12 mouse cellular contexts compared by ENCODE assay signal in genomic region chr17:26533871-26534372, GRCm38 (mm10). TPM values are rescaled to one million over a fixed set of nuclear protein-coding genes. Genes with fewer than 3 reads are reported as not detected.
A peak's percentile ranks its signal among the peaks of the same experiment; 100 is the strongest.
DNase-seq lines count a peak whose midpoint lies in the region; ATAC-seq and TF ChIP-seq lines count a peak whose summit lies in the region.
"Had no signal": no experiment of that assay in that cellular context is flagged by ENCODE, and none has a peak within 500 bp of the region (broad histone marks: within the 10 kb centered on the region; RNA-seq: fewer than 3 reads in every experiment).

No protein-coding gene starts in this region.

- H3K4me1 ChIP-seq in heart, embryonic 10.5 days = peaks cover 61% of the 10 kb centered on the region
- H3K4me1 ChIP-seq in MEL (ENCODE audit: control insufficient read depth in 1 of 2, insufficient read depth in 2 of 2, low read length in 2 of 2) = peaks cover 20 to 50% of the 10 kb centered on the region in 2 experiments
- no peaks in the 10 kb centered on the region for H3K4me1 ChIP-seq in forebrain, embryonic 12.5 days
- H3K4me1 ChIP-seq: neural tube, embryonic 15.5 days had no signal

- no peaks in the 10 kb centered on the region for H3K36me3 ChIP-seq in heart, embryonic 10.5 days
- H3K36me3 ChIP-seq in MEL (ENCODE audit: control insufficient read depth in 1 of 2, insufficient read depth in 2 of 2, low read length in 2 of 2) = peaks cover 0 to 38% of the 10 kb centered on the region in 2 experiments; a peak in 2 of 4 replicates
- H3K36me3 ChIP-seq in forebrain, embryonic 12.5 days (replicated peaks) = no peaks in the 10 kb centered on the region
- H3K36me3 ChIP-seq: limb, embryonic 13.5 days; neural tube, embryonic 15.5 days had no signal

- intact Hi-C loops in heart, postnatal 25 days (cut with DNase I) = no loop called here

- no peaks in the 10 kb centered on the region for H3K9me3 ChIP-seq in heart, embryonic 10.5 days
- no peaks in the 10 kb centered on the region for H3K9me3 ChIP-seq in MEL (replicated peaks; ENCODE audit: insufficient read depth, low read length)
- H3K9me3 ChIP-seq in forebrain, embryonic 12.5 days = no peaks in the 10 kb centered on the region
- H3K9me3 ChIP-seq: limb, embryonic 13.5 days; neural tube, embryonic 15.5 days had no signal

- peak; percentile 35 to 56; a peak in 1 of 4 replicates for TF ChIP-seq EP300 in MEL (IDR thresholded peaks at IDR 0.05; ENCODE audit: low read depth in 1 of 2, low read length in 2 of 2)

- no peaks in the 10 kb centered on the region; the same call in 1 of the 2 replicates for H3K79me2 ChIP-seq in MEL (ENCODE audit: control insufficient read depth, insufficient read depth, low read length, poor library complexity)

- no peak overlapping the region for H3K4me3 ChIP-seq in heart, embryonic 10.5 days
- no peak overlapping the region for H3K4me3 ChIP-seq in MEL (ENCODE audit: control insufficient read depth in 1 of 2, insufficient read depth in 1 of 2, low read depth in 2 of 2, low read length in 2 of 2)
- no peak overlapping the region for H3K4me3 ChIP-seq in forebrain, embryonic 12.5 days (replicated peaks)
- H3K4me3 ChIP-seq: limb, embryonic 13.5 days; neural tube, embryonic 15.5 days had no signal

- peak; percentile 41 to 60; a peak in 3 of 4 replicates for ATAC-seq in hematopoietic stem cell, adult 5-6 weeks (replicated peaks in 1 of 2; ENCODE audit: insufficient read depth in 1 of 2, low FRiP score in 2 of 2, low TSS enrichment in 1 of 2, low read depth in 1 of 2, poor library complexity in 2 of 2, severe bottlenecking in 2 of 2)
- ATAC-seq in inflammation-experienced regulatory T-cells, adult 6 months = no peak
- no peak for ATAC-seq in forebrain, embryonic 12.5 days (ENCODE audit: low FRiP score)

- no peak for TF ChIP-seq RAD21 in MEL (IDR thresholded peaks at IDR 0.05; ENCODE audit: low read depth, low read length)

- no peak for TF ChIP-seq CTCF in MEL (IDR thresholded peaks at IDR 0.05 in 2 of 3, conservative IDR thresholded peaks at IDR 0.05 in 1 of 3; ENCODE audit: control insufficient read depth in 1 of 3, insufficient read depth in 1 of 3, low read depth in 2 of 3, low read length in 3 of 3, poor library complexity in 1 of 3, severe bottlenecking in 1 of 3)

- no peak overlapping the region for H3K4me2 ChIP-seq in forebrain, embryonic 12.5 days
- H3K4me2 ChIP-seq: limb, embryonic 13.5 days; neural tube, embryonic 15.5 days had no signal

- H3K27ac ChIP-seq in heart, embryonic 10.5 days = peak overlapping the region; percentile 62; the same call in 1 of the 2 replicates
- peak overlapping the region; percentile 52 for H3K27ac ChIP-seq in MEL (ENCODE audit: control insufficient read depth, low read depth, low read length)
- H3K27ac ChIP-seq in forebrain, embryonic 12.5 days = no peak overlapping the region
- H3K27ac ChIP-seq: limb, embryonic 13.5 days; neural tube, embryonic 15.5 days had no signal

- no peak overlapping the region for H3K9ac ChIP-seq in MEL (ENCODE audit: control insufficient read depth, low read depth, low read length, poor library complexity, severe bottlenecking)
- no peak overlapping the region for H3K9ac ChIP-seq in forebrain, embryonic 12.5 days
- H3K9ac ChIP-seq: limb, embryonic 13.5 days; neural tube, embryonic 15.5 days had no signal

- H3K27me3 ChIP-seq in heart, embryonic 10.5 days (ENCODE audit: insufficient read depth, poor library complexity, severe bottlenecking) = no peaks in the 10 kb centered on the region
- no peaks in the 10 kb centered on the region for H3K27me3 ChIP-seq in MEL (ENCODE audit: control insufficient read depth in 1 of 2, insufficient read depth in 2 of 2, low read length in 2 of 2)
- 0 out of 2 replicates have a peak, but pooled peaks cover 2% of the 10 kb centered on the region for H3K27me3 ChIP-seq in forebrain, embryonic 12.5 days
- H3K27me3 ChIP-seq: limb, embryonic 13.5 days; neural tube, embryonic 15.5 days had no signal

- WGBS in heart, embryonic 10.5 days = 80% methylated on average over 5 of the region's 5 CpGs
- WGBS in forebrain, embryonic 12.5 days = 78% methylated on average over 5 of the region's 5 CpGs

- DNase-seq in heart, embryonic 10.5 days (ENCODE audit: low spot score) = no peak
- DNase-seq in heart, postnatal 25 days (ENCODE audit: low spot score) = no peak
- DNase-seq in MEL (ENCODE audit: low read depth, low spot score) = peak; percentile 88
- DNase-seq in monocyte, adult 2 months (ENCODE audit: low read depth in 1 of 2, low spot score in 2 of 2) = peak; percentile 74 to 80
- DNase-seq in thymus, postnatal 36 days = no peak
- DNase-seq: cerebellum, postnatal 36 days; kidney, adult 9 months had no signal

- no peak for TF ChIP-seq POLR2A in MEL (IDR thresholded peaks at IDR 0.05; ENCODE audit: control insufficient read depth in 1 of 2, insufficient read depth in 1 of 2, low read depth in 1 of 2, low read length in 2 of 2, poor library complexity in 1 of 2)

TF ChIP-seq in MEL, 35 proteins besides CTCF, POLR2A, EP300 and RAD21:
- TF ChIP-seq ETS1 (IDR thresholded peaks at IDR 0.05; ENCODE audit: low read depth, low read length) = peak; percentile 74
- TF ChIP-seq E2F4 (IDR thresholded peaks at IDR 0.05; ENCODE audit: borderline replicate concordance, low read depth, low read length) = no peak
- peak; percentile 55 for TF ChIP-seq TAL1 (IDR thresholded peaks at IDR 0.05; ENCODE audit: low read length)
- TF ChIP-seq USF1 (IDR thresholded peaks at IDR 0.05; ENCODE audit: low read depth, low read length) = 0 out of 2 replicates have a peak, but pooled peaks have one; percentile 37
- no peak for TF ChIP-seq ZC3H11A (IDR thresholded peaks at IDR 0.05; ENCODE audit: low read depth, low read length)
- TF ChIP-seq SIN3A (IDR thresholded peaks at IDR 0.05; ENCODE audit: low read length) = peak; percentile 48
- peak; percentile 75; the same call in 1 of the 2 replicates for TF ChIP-seq MAFK (IDR thresholded peaks at IDR 0.05; ENCODE audit: borderline replicate concordance, low read depth, low read length)
- TF ChIP-seq ZNF384 (IDR thresholded peaks at IDR 0.05; ENCODE audit: low read depth, low read length) = peak; percentile 52; the same call in 1 of the 2 replicates

RNA-seq across cellular contexts. Expression of gene Ergic1, which starts 27.4 kb away (rescaled TPM):
- polyA plus RNA-seq in heart, embryonic 10.5 days (2016; fragmentation: Nextera tagmentation; extraction: Ambion mirVana) = 130 and 150 TPM in 2 replicates
- total RNA-seq in heart, postnatal 25 days (2021) = 10 to 100 TPM; 54.2 to 58.4 TPM
- total RNA-seq in MEL (2012; rRNA removed) = 73.8 and 78.5 TPM in 2 replicates
- polyA plus RNA-seq in MEL (2012; ENCODE audit: insufficient read depth in 1 of 2, insufficient read length in 2 of 2, low read depth in 1 of 2, low replicate concordance in 2 of 2, missing spikeins in 1 of 2) = 100 to 1,000 TPM in 1 of 2 experiments, 10 to 100 TPM in 1; 95.6 to 730 TPM
- 46.1 and 67.5 TPM in 2 replicates for total RNA-seq in hematopoietic stem cell, adult 5-6 weeks (2017)
- 10 to 100 TPM; 35.9 to 50.4 (median 39.8) TPM for polyA plus RNA-seq in inflammation-experienced regulatory T-cells, adult 6 months (2017; shearing (Covaris generic))
- 99.9 and 105 TPM in 2 replicates for polyA plus RNA-seq in forebrain, embryonic 12.5 days (2016; fragmentation: Nextera tagmentation; extraction: Ambion mirVana)

RNA-seq across cellular contexts. Expression of gene Dusp1, which starts 28.0 kb away (rescaled TPM):
- polyA plus RNA-seq in heart, embryonic 10.5 days (2016; fragmentation: Nextera tagmentation; extraction: Ambion mirVana) = 28.8 and 31.5 TPM in 2 replicates
- total RNA-seq in heart, postnatal 25 days (2021) = 10 to 100 TPM; 44.8 to 66.4 TPM
- total RNA-seq in MEL (2012; rRNA removed) = 0.96 and 1.0 TPM in 2 replicates
- 1 to 10 TPM in 1 of 2 experiments, not detected in 1; 5.0 TPM for polyA plus RNA-seq in MEL (2012; ENCODE audit: insufficient read depth in 1 of 2, insufficient read length in 2 of 2, low read depth in 1 of 2, low replicate concordance in 2 of 2, missing spikeins in 1 of 2)
- 140 and 247 TPM in 2 replicates for total RNA-seq in hematopoietic stem cell, adult 5-6 weeks (2017)
- 10 to 100 TPM; 31.4 to 56.0 (median 32.0) TPM for polyA plus RNA-seq in inflammation-experienced regulatory T-cells, adult 6 months (2017; shearing (Covaris generic))
- polyA plus RNA-seq in forebrain, embryonic 12.5 days (2016; fragmentation: Nextera tagmentation; extraction: Ambion mirVana) = 39.8 and 47.2 TPM in 2 replicates

Comparison
In these comparisons a context has a peak if more than half of its experiments do, and no peak if none do; other contexts are left out.
1. DNase-seq: peak in MEL (single experiment) and monocyte, adult 2 months (2 of 2); none in heart, embryonic 10.5 days (single experiment), heart, postnatal 25 days (single experiment) and thymus, postnatal 36 days (0 of 2).
2. ATAC-seq: peak in hematopoietic stem cell, adult 5-6 weeks (2 of 2); none in inflammation-experienced regulatory T-cells, adult 6 months (single experiment) and forebrain, embryonic 12.5 days (single experiment).